Mouse (Mus musculus): ENCODE data around the gene Cd200r2. TPM values are rescaled to one million over a fixed set of nuclear protein-coding genes. Genes with fewer than 3 reads are reported as not detected.
"Not testable (repeated sequence)": the region's sequence is repeated elsewhere in the genome, so short reads cannot be mapped to it uniquely, and the experiment has no call there.

Cd200r2 gene
- not detected for total RNA-seq (2021)

GRCm38 (mm10) chr16:44866797-44867196 lies at the start of gene Cd200r2:
Gene Cd200r2, plus strand, starts transcription at chr16:44867097.
- DNase-seq, result no peak
- intact Hi-C loops (cut with DNase I), result no loop called here

GRCm38 (mm10) chr16:44818010-44818409 lies 48.9 kb upstream of the Cd200r2 start:
- no peak for DNase-seq
- intact Hi-C loops (cut with DNase I), result no loop called here

- no peak for DNase-seq
- intact Hi-C loops (cut with DNase I), result no loop called here
Observed at GRCm38 (mm10) chr16:44820545-44820944, 46.4 kb upstream of the Cd200r2 start.

GRCm38 (mm10) chr16:44832286-44832685 lies 34.6 kb upstream of the Cd200r2 start:
- intact Hi-C loops (cut with DNase I), result no loop called here
- no peak for DNase-seq

GRCm38 (mm10) chr16:44833189-44833588 lies 33.7 kb upstream of the Cd200r2 start:
- DNase-seq; intact Hi-C loops (cut with DNase I): not testable (repeated sequence)

GRCm38 (mm10) chr16:44875178-44875577 lies 8.3 kb downstream of the Cd200r2 start:
- intact Hi-C loops (cut with DNase I), result no loop called here
- DNase-seq, result no peak

GRCm38 (mm10) chr16:44876625-44877024 lies 9.7 kb downstream of the Cd200r2 start:
- intact Hi-C loops (cut with DNase I), result no loop called here
- DNase-seq, result no peak

GRCm38 (mm10) chr16:44877595-44877994 lies 10.7 kb downstream of the Cd200r2 start:
- intact Hi-C loops (cut with DNase I), result no loop called here
- no peak for DNase-seq

GRCm38 (mm10) chr16:44890814-44891213 lies 23.9 kb downstream of the Cd200r2 start:
- no peak for DNase-seq
- intact Hi-C loops (cut with DNase I), result no loop called here

- no peak for DNase-seq
- intact Hi-C loops (cut with DNase I), result no loop called here
Observed at GRCm38 (mm10) chr16:44932016-44932415, 65.1 kb downstream of the Cd200r2 start.

GRCm38 (mm10) chr16:44943468-44943867 lies 76.6 kb downstream of the Cd200r2 start, which contains the start of gene Cd200r3:
Gene Cd200r3, plus strand, starts transcription at chr16:44943678.
- intact Hi-C loops (cut with DNase I), result no loop called here

GRCm38 (mm10) chr16:44951360-44952114 lies 84.6 kb downstream of the Cd200r2 start:
- no peak for DNase-seq
- intact Hi-C loops (cut with DNase I), result no loop called here

More at GRCm38 (mm10) chr16:44943468-44943867, 76.6 kb downstream of the Cd200r2 start, which contains the start of gene Cd200r3:
- DNase-seq, result no peak

- DNase-seq, result no peak
- intact Hi-C loops (cut with DNase I), result no loop called here
Observed at GRCm38 (mm10) chr16:44962296-44962695, 95.4 kb downstream of the Cd200r2 start.

GRCm38 (mm10) chr16:44962777-44963176 lies 95.9 kb downstream of the Cd200r2 start:
- DNase-seq, result no peak

GRCm38 (mm10) chr16:44964526-44965374 lies 97.9 kb downstream of the Cd200r2 start:
- DNase-seq, result no peak
- intact Hi-C loops (cut with DNase I), result no loop called here

More at GRCm38 (mm10) chr16:44962777-44963176, 95.9 kb downstream of the Cd200r2 start:
- intact Hi-C loops (cut with DNase I), result no loop called here

- intact Hi-C loops (cut with DNase I), result no loop called here
- no peak for DNase-seq
Observed at GRCm38 (mm10) chr16:44965428-44965827, 98.5 kb downstream of the Cd200r2 start.

Other genes starting within 250 kb of the Cd200r2 start
- 1 to 10 TPM; 6.1 to 7.1 TPM for gene Nepro, start 142.8 kb upstream of the Cd200r2 start, total RNA-seq (2021)
- gene Gtpbp8, start 120.7 kb upstream of the Cd200r2 start, total RNA-seq (2021), result 10 to 100 TPM; 21.7 to 25.2 TPM
- gene Cd200r1, start 101.4 kb upstream of the Cd200r2 start, total RNA-seq (2021), result not detected
- gene Cd200r4, start 55.4 kb upstream of the Cd200r2 start, total RNA-seq (2021), result not detected
- under 1 TPM; 0.26 to 0.78 TPM for gene Cd200r3, start 76.6 kb downstream of the Cd200r2 start, total RNA-seq (2021)
- gene Ccdc80, start 226.3 kb downstream of the Cd200r2 start, total RNA-seq (2021), result 10 to 100 TPM; 12.8 to 14.5 TPM